Mouse (Mus musculus) layer of hippocampus, postnatal 36 days (tissue): ENCODE measurements at regions not wholly inside any gene's neighbourhood (a gene's known extent, or its start where the extent isn't known, plus 50 kb on each side); places are given as distances from the start of the nearest gene placed in this dataset.

Experiments used
- DNase-seq, 2 experiments: peaks; one replicate each; pipeline ENCODE4 v3.0.0; 2022

DNA sequence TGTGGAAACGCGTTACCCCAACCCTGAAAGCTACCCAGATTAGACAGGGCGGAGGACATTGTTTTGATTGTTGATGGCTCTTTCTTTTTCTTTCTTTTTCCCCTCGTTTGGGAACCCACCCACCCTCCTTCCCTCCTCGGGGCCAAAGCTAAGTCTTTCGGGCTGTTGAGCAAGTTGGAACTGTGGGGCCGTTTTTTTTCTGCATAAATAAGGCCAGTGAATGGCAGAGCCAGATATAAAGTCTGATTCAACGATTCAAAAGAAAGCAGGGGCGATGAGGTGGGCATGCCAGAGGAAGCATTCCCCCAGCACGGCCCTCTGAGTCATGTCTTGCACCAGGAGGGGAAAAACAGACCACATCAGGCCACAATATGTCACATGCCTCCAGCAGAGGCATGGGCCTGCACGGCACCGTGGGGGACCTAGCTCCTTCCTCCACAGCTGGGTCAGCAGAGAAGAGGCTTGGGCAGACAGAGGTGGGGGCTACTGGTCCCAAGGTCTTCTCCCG, 80.2 kb upstream of the Zmiz1 start:
- peak; percentile 32 to 37 for DNase-seq

DNA sequence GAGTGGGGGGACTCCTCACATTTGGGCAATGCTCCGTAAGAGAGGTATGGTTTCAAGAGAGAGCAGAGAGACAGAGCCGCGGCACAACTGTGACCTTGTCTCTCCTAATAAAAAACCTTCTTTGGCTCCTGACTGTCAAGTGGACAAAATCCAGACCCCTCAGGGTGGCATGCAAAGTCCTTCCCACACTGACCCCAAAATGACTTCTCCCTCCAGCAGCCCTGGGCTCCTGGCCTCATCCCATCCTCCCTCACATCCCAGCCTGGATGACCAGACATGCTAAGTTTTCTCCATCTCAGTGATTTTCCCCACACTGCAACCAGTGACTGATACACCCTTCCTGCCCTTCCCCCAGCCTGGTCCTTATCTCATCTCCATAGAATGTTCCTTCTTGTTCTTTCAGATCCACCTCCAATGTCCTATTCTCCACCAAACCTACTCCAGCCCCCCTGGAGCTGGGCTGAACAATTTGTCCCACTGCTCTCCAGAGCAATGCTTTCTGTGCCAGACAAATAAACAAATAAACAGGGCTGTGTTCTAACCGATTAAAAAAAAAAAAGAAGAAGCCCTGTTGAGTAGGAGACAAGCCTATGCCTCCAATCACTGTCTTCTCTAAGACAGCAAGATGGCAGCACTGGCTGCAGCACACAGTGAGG, 75.7 kb upstream of the Zmiz1 start:
- no peak for DNase-seq

GRCm38 (mm10) chr14:25385644-25386043, 73.3 kb upstream of the Zmiz1 start:
- DNase-seq = no peak

DNA sequence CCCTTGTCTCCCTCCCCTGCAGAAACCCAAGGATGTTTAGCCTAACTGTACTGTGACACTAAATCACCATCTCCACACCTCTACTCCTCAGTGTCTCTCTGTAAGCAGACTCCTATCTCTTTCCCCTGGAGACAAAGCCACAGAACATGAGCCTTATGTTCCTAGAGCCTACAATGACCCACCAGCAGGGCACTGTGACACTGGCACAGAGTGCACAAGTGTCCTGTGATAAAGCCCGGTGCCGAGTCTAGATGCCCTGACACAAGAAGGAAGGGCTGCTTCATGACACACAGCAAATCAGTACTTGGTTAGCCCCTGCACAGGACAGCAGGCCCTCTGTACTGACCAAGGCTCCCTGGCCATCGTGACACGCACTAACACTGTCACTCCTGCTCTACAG, 71.2 kb upstream of the Zmiz1 start:
- DNase-seq = no peak

DNA sequence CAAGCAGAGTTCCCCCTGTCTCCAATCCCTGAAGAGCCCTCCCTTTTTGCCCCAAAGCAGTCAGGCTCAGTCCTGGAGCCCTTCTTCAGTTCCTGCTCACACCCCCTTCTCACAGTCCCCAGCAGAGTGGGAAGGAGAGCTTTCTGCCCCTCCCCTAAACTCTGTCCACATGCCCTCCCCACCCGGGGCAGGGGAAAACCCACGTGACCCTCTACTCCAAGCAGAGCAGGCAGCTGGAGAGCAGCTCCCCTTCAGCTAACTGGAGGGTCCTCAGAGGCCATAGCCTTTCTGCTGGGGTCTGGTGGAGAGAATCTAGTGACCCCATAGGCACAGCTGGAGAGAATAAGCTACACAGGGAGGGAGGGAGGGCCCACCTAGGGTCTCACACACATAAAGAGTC, 69.7 kb upstream of the Zmiz1 start:
- no peak for DNase-seq

GRCm38 (mm10) chr14:25392412-25392811, 66.6 kb upstream of the Zmiz1 start:
- DNase-seq = no peak

DNA sequence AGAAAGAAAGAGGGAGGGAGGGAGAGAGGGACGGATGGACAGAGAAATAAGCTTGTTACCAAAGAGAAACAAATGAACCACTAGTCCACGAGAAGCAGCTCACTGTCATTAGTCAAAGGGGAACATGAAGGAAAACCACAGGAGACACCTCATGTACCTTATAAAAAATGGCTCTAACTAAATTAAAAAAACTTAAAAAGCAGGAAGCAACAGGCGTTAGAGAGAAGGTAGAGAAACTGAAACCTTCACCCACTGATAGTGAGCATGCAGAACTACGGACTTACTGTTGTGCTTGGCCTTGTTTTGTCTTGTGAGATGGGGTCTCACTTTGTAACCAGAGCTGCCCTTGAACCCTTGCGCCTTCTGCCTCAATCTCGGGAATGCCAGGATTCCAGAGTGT, 66.0 kb upstream of the Zmiz1 start:
- DNase-seq = no peak

DNA sequence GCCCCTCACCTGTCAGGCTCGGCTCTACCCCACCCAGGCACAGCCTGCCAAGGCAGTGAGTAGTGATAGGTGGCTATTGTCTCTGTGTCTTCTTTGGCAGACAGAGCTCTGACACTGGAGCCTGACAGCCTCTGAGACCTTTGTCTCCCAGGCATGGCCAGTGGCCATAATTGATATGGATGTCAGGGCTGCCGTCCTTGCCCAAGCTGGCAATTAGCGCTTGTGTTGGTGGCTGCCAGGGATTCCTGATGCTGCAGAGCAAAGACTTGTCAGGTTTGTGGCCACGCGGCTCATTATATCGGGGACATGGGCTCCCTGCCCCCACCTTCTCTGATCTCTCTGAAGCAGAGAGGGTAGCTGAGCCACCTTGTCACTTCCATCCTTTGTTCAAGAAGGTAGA, 64.1 kb upstream of the Zmiz1 start:
- no peak for DNase-seq

DNA sequence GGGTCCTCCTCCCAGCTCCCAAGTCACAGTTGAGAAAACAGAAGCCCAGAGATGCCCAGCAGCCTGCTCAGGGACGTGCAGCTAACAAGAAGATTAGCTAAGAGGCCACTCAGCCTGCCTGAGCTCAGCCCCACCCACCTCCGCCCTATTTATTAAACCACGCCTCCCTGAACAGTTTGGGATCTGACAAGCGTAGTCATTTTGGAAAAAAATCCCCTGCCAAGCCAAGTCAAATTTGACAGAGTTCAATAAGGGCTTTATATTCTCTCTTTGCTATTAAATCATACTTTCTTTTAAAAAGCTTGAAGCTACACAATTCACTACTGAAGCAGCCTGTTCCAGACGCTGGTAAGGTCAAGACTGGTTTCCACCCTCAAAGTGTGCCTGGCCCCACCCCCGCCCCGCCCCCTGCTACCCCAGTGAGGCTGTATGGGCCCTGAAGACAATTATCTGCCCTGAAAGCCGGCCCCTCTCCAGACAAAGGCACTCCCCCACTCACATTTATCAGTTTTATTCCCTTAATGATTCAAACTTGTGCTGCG, 61.9 kb upstream of the Zmiz1 start:
- DNase-seq = no peak

- no peak for DNase-seq
Observed at GRCm38 (mm10) chr14:25397751-25398150, 61.2 kb upstream of the Zmiz1 start.

- DNase-seq = no peak
Observed at GRCm38 (mm10) chr14:25398745-25399144, 60.2 kb upstream of the Zmiz1 start.

GRCm38 (mm10) chr14:25399286-25399685, 59.7 kb upstream of the Zmiz1 start:
- no peak for DNase-seq

DNA sequence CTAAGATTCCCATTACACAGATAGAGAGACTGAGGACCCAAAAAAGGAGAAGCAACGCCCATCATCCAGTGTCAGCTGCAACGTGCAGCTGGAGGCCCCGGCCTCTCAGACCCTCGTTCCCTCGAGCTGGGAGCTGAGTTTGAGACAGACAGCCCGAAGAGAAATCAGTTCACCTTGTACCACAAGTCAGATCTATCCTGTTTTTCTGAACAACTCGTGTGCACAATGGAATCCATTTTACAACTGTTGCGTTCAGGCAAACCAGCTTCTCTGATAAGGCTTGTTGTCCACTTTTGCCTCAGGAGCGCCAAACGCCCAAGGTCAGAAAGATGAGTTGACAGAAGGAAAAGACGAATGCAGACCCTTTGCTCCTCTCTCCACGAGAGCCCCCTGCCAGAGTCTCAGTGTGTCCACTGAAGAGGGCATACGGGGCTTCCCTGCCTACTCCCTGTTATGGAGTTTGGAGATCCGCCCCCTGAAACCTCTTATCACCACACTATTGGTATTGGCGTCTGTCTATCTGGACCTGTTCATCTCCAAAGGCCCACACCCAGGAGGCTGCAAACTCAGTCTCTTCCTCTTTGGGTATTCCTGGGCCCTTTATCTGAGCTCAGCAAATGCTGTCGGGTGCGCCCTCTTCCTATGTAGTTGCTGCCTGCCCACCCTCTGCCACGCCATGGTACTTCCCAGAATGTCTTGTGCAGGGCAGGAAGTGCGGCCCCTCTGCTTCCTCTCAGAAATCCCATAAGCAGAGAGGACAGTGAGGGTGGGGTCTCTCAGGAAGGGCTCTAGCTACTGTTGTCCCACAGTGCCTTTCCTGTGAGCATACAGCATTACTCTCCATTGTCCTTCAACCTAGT, 57.7 kb upstream of the Zmiz1 start:
- DNase-seq = no peak

DNA sequence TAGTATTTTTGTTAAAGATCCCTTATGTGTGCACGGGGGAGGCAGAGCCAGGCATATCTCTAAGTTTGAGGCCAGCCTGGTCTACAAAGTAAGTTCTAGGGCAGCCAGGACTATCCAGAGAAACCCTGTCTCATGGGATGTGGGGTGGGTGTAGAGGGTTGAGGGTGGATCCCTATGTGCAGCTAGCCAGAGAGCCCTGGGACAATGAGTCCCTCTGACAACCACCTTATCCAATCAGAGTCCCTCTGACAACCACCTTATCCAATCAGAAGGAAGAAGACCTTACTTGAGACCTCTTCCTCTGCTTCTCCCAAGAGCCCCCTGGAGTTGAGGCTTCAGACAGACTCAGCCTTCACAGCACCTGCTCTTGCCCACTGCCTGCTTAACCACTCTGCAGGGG, 56.6 kb upstream of the Zmiz1 start:
- DNase-seq = no peak

DNA sequence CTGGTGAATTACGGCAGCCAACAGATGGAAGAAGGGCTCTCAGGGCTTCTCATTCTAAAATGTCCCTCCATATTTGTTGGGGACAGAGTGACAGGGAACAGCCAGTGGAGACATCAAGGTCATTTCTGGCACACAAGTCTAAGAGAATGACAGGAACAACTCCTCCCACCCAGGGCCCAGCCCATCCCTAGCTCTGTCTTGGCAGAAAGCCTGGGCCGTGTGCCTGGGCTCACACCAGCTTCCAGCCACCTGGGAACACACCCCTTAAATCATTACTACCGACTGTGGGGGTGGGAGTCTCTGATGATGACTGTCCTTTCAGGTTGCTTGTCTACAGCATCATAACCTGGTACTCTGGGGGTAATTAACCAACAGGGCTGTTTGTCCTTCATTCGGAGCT, 53.8 kb upstream of the Zmiz1 start:
- DNase-seq = no peak

DNA sequence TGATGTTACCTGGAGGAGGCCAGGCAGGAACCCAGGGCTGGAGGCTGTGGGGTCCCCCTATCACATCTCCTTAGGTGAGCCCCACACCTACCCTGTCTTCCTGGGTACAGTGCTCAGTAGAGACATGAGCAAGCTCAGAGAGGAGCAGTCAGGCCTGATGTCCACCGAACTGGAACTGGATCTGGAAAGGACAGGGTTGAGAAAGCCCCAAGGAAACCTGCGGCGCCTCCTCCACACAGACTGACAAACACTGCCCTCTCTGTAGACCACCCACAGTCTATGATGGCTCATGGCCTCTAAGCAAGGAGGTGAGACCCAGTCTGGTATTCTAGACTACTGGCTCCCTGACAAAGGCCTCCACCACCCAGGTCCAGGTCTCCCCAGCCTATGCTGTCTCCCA, 52.9 kb upstream of the Zmiz1 start:
- no peak for DNase-seq

DNA sequence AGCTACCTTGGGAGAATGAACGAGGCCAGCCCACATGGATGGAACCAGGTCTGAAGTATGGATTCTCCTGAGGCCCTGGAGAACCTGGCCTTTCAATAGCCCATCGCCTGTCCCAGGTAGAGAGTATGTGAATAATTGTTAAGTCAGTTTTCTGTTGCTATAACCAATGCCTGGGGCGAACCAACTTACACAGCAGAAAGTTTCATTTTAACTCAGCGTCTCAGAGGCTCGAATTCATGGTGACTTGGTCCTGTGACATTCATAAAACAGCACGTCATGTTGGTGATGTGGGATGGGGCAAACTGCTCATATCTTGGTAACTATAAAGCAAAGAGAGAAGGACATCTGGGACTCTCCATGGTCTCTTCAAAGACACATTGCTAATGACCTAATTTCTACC, 52.4 kb upstream of the Zmiz1 start:
- DNase-seq = no peak

DNA sequence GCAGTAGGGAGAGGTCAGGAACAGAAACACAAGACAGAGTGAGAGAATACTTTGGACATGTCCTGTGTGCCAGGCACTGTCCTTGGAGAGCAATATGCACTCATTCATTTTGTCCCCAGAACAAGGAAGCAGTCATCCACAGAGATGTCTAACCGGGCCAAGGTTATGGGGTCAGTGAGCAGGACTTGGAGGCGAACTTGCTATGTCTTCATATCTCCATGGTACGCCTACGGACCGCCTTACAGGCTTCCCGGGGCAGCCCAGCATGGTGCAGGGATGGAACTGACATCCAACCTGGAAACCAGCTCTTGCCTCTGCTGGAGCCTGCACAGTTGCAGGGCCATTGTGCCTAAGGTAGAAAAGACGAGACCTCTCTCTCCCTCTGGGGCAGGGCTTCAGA, 51.9 kb upstream of the Zmiz1 start:
- no peak for DNase-seq
